Mouse (Mus musculus): ENCODE measurements at regions not wholly inside any gene's neighbourhood (a gene's known extent, or its start where the extent isn't known, plus 50 kb on each side); places are given as distances from the start of the nearest gene placed in this dataset.

DNA sequence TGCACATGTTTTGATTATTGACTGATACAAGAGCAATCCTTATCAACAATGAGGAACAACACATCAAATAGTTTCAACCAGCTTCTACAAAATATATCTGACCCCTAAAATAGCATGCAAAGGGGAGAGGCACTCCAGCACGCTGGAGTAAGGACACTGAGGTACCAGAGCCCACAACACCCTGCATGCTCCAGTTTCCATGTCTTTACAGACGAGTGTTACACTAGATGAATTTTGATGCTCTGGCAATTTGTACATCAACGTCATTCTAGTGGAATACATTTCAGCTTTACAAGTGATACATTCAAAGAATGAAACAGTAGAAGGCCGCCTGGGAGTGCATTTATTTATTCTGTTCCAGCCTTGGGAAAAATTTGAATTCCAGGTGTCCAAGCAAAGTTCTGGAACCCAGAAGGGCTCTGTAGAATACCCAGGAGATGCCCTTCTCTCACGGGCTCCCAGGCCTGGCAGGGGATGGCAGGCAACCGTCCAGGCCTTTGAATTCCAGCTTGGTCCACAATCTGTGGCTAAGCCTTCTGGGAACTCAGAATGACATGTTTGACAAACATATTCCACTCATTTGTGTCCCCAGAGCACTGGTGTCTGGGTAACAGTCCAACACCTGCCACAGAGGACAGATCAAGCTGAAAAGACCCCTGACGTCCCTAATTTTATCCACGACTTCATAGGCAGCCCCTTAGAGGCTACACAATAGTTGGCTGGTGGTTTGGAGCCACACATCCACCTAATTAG is 595.6 kb upstream of the Klf4 start:
- no peaks in the 10 kb centered on the region for H3K4me1 ChIP-seq
- 66% methylated on average over 8 of the region's 8 CpGs for WGBS
- no peaks in the 10 kb centered on the region for H3K9me3 ChIP-seq
- no peak overlapping the region for H3K27ac ChIP-seq (replicated peaks)
- ATAC-seq (ENCODE audit: low FRiP score, low read depth), result no peak
- no peak overlapping the region for H3K4me3 ChIP-seq
- no peak overlapping the region for H3K4me2 ChIP-seq (replicated peaks)
- no peaks in the 10 kb centered on the region for H3K27me3 ChIP-seq
- no peaks in the 10 kb centered on the region for H3K36me3 ChIP-seq
- no peak overlapping the region for H3K9ac ChIP-seq (replicated peaks)

DNA sequence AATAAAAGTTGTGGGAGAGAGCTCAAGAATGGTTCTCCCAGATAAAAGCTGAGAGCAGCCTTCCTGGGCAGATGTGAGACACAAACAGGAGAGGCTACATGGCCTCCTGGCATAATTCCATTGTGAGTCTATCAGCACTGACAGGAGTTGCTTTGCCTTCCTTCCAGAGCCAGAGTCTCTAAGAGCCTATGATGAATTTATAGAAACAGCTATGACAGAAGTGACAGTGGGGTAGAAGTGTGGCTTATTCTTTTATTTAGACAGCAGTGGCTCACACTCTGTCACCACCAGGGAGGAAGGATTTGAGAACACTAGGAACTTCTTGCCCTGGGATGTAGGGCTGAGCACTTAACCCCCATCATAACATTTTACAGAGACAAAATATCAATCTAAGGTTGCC is 592.2 kb upstream of the Klf4 start:
- Histone ChIP-seq H3K36me3 (no peaks in the 10 kb centered on the region), H3K9ac (replicated peaks) (no peak overlapping the region), H3K4me2 (replicated peaks) (no peak overlapping the region), H3K9me3 (no peaks in the 10 kb centered on the region), H3K27me3 (no peaks in the 10 kb centered on the region), H3K27ac (replicated peaks) (no peak overlapping the region), H3K4me1 (no peaks in the 10 kb centered on the region), H3K4me3 (no peak overlapping the region)
- ATAC-seq (ENCODE audit: low FRiP score, low read depth), result no peak

DNA sequence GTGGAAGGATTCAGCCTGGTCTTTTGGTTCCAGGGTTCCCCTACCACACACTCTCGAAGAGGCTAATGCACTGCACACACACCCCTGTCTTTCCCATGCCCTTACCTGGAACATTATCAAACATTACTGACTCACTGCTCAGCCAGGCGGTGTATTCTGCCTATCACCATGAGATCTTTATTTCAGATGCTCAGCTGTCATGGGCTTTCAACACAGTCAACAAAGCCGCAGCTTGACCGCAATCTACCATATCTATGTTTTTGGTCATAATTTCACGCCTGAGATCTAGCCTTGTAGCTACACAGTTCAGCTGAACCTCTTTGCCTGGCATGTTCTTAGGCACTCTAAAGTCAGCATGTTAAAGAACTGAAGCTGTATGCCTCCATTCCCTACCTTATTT is 589.9 kb upstream of the Klf4 start:
- no peaks in the 10 kb centered on the region for H3K27me3 ChIP-seq
- H3K9me3 ChIP-seq, result no peaks in the 10 kb centered on the region
- ATAC-seq (ENCODE audit: low FRiP score, low read depth), result no peak
- no peak overlapping the region for H3K4me2 ChIP-seq (replicated peaks)
- H3K9ac ChIP-seq (replicated peaks), result no peak overlapping the region
- no peaks in the 10 kb centered on the region for H3K4me1 ChIP-seq
- H3K4me3 ChIP-seq, result no peak overlapping the region
- H3K36me3 ChIP-seq, result no peaks in the 10 kb centered on the region
- WGBS, result 94% methylated on average over 5 of the region's 5 CpGs
- H3K27ac ChIP-seq (replicated peaks), result no peak overlapping the region

DNA sequence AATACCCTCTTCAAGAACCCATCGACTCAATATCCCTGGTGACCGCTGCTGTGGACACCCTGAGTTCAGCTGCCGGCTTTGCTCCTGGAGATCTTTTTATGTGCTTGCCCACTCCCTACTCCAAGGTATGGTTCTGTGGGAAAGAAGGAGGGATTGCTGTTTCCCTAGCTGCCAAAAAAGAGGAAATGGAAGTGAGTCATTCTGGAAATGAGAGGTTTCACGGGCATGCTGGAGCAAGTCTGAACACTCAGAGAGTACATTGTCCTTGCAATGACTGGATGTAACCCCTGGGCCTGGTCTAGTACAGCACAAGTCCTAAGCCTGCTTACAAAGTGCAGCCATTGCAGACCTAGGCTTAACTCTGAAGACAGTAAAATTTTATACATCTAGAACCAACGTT is 589.4 kb upstream of the Klf4 start:
- H3K4me2 ChIP-seq (replicated peaks), result no peak overlapping the region

GRCm38 (mm10) chr4:56120357-56120756 is 588.1 kb upstream of the Klf4 start:
- H3K4me1 ChIP-seq, result no peaks in the 10 kb centered on the region
- H3K4me3 ChIP-seq, result no peak overlapping the region
- no peaks in the 10 kb centered on the region for H3K9me3 ChIP-seq
- no peaks in the 10 kb centered on the region for H3K27me3 ChIP-seq
- H3K4me2 ChIP-seq (replicated peaks), result no peak overlapping the region
- H3K36me3 ChIP-seq, result no peaks in the 10 kb centered on the region
- WGBS, result 88% methylated on average over 11 of the region's 11 CpGs
- no peak overlapping the region for H3K9ac ChIP-seq (replicated peaks)
- no peak overlapping the region for H3K27ac ChIP-seq (replicated peaks)
- ATAC-seq (ENCODE audit: low FRiP score, low read depth), result no peak

More for the DNA sequence above, 589.4 kb upstream of the Klf4 start:
- H3K9me3 ChIP-seq, result no peaks in the 10 kb centered on the region
- H3K27me3 ChIP-seq, result no peaks in the 10 kb centered on the region
- WGBS, result 92% methylated on average over 5 of the region's 5 CpGs
- ATAC-seq (ENCODE audit: low FRiP score, low read depth), result no peak
- no peak overlapping the region for H3K9ac ChIP-seq (replicated peaks)
- no peak overlapping the region for H3K4me3 ChIP-seq
- no peaks in the 10 kb centered on the region for H3K36me3 ChIP-seq
- H3K4me1 ChIP-seq, result no peaks in the 10 kb centered on the region
- H3K27ac ChIP-seq (replicated peaks), result no peak overlapping the region

GRCm38 (mm10) chr4:56113701-56114196 is 581.5 kb upstream of the Klf4 start:
- H3K27ac ChIP-seq (replicated peaks), result no peak overlapping the region
- no peaks in the 10 kb centered on the region for H3K4me1 ChIP-seq
- H3K4me3 ChIP-seq, result no peak overlapping the region
- no peaks in the 10 kb centered on the region for H3K27me3 ChIP-seq
- WGBS, result 66% methylated on average over 10 of the region's 10 CpGs
- no peaks in the 10 kb centered on the region for H3K36me3 ChIP-seq
- no peak for ATAC-seq (ENCODE audit: low FRiP score, low read depth)
- H3K9me3 ChIP-seq, result no peaks in the 10 kb centered on the region
- no peak overlapping the region for H3K9ac ChIP-seq (replicated peaks)
- H3K4me2 ChIP-seq (replicated peaks), result no peak overlapping the region

DNA sequence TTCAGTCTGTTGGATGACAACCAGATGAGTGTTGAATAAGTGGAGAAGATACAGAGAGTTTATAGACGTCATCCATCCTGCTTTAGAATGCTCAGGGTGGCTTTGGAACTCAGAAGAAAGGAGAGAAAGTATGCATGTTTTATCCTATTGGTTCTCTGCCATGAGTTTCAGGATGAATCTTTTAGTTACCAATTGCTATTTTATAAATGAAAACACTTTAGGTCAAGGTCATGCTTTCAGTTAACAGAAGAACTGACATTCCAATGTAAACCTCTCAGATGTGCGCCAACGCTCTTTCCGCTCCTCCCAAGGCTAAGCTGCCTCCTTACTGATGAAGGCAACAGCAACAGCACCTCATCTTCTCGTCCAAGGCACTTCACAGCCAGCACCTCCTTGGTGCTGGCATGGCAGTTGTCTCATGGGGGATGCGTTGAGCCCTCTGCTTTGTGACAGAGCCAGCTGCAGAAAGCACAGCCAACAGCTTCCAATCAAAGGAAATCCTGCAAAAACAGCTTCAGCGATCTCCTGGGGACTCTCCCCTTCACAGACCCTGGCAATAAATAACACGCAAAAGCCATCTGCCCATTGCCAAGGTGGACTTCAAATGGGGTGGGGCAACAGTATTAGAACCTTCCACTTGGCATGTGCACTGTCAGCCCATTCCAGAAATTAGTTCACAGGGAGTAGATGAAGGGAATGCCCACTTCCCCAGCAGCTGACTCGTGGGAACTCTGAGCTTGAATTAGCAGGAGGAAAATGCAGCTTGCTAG is 580.9 kb upstream of the Klf4 start:
- no peak overlapping the region for H3K4me2 ChIP-seq (replicated peaks)
- ATAC-seq (ENCODE audit: low FRiP score, low read depth), result no peak
- no peak overlapping the region for H3K4me3 ChIP-seq
- H3K27me3 ChIP-seq, result no peaks in the 10 kb centered on the region
- 70% methylated on average over 9 of the region's 9 CpGs for WGBS
- no peak overlapping the region for H3K9ac ChIP-seq (replicated peaks)
- no peaks in the 10 kb centered on the region for H3K4me1 ChIP-seq
- no peak overlapping the region for H3K27ac ChIP-seq (replicated peaks)
- no peaks in the 10 kb centered on the region for H3K9me3 ChIP-seq
- H3K36me3 ChIP-seq, result no peaks in the 10 kb centered on the region

GRCm38 (mm10) chr4:56106962-56107361 is 574.7 kb upstream of the Klf4 start:
- ATAC-seq (ENCODE audit: low FRiP score, low read depth), result no peak

DNA sequence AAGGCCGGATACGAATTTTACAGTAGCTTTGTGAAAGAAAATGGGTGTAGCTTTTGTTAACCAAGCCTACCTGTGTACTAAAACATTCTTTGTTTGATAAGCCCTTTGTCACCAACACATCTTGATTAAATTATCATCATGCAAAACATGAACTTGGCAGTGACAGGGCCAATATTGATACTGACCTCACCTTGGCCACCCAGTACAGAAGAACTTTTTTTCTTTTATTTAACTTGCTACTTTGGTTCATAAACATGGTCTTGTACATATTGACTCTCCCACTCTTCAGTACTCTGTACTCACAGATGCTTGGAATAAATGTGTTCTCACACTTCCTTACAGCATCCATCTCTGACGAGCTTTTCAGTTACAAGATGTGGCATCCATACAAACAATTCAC is 570.0 kb upstream of the Klf4 start:
- no peak overlapping the region for H3K9ac ChIP-seq (replicated peaks)
- no peaks in the 10 kb centered on the region; the same call in 1 of the 2 replicates for H3K4me1 ChIP-seq
- H3K4me2 ChIP-seq (replicated peaks), result no peak overlapping the region
- no peak for ATAC-seq (ENCODE audit: low FRiP score, low read depth)
- no peaks in the 10 kb centered on the region for H3K36me3 ChIP-seq
- no peak overlapping the region for H3K4me3 ChIP-seq
- H3K27me3 ChIP-seq, result no peaks in the 10 kb centered on the region
- H3K27ac ChIP-seq (replicated peaks), result no peak overlapping the region
- 87% methylated on average over 3 of the region's 3 CpGs for WGBS
- H3K9me3 ChIP-seq, result no peaks in the 10 kb centered on the region

More at GRCm38 (mm10) chr4:56106962-56107361, 574.7 kb upstream of the Klf4 start:
- no peaks in the 10 kb centered on the region for H3K36me3 ChIP-seq
- no peaks in the 10 kb centered on the region for H3K27me3 ChIP-seq
- no peak overlapping the region for H3K27ac ChIP-seq (replicated peaks)
- 84% methylated on average over 4 of the region's 4 CpGs for WGBS
- H3K4me2 ChIP-seq (replicated peaks), result no peak overlapping the region
- H3K9ac ChIP-seq (replicated peaks), result no peak overlapping the region
- no peaks in the 10 kb centered on the region for H3K4me1 ChIP-seq
- H3K9me3 ChIP-seq, result no peaks in the 10 kb centered on the region
- no peak overlapping the region for H3K4me3 ChIP-seq

DNA sequence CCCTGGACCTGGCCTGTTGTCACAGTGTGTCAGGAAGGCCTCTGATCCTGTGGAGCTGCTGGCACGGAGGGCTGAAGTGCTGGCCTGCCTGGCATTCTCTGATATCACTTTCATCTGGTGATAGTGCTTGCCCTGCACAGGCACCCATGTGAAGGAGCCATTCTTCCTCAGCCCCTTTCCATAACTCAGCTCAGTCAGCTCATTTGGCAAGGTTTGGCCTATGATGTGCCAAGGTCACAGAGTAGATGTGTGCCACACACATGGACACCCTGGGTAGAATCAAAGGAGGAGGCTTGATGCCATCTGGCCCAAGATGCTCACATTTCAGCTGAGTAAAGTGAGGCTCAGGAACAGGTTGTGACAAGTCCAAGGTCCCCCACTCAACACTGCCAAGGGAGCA is 558.5 kb upstream of the Klf4 start:
- Histone ChIP-seq H3K4me2 (replicated peaks) (no peak overlapping the region), H3K36me3 (no peaks in the 10 kb centered on the region), H3K9me3 (no peaks in the 10 kb centered on the region), H3K4me3 (no peak overlapping the region), H3K27me3 (no peaks in the 10 kb centered on the region), H3K4me1 (no peaks in the 10 kb centered on the region; the same call in 1 of the 2 replicates), H3K27ac (replicated peaks) (no peak overlapping the region), H3K9ac (replicated peaks) (no peak overlapping the region)
- WGBS, result 90% methylated on average over 1 of the region's 1 CpGs
- ATAC-seq (ENCODE audit: low FRiP score, low read depth), result no peak

GRCm38 (mm10) chr4:56088701-56089100 is 556.4 kb upstream of the Klf4 start:
- Histone ChIP-seq H3K4me3 (no peak overlapping the region), H3K4me2 (replicated peaks) (no peak overlapping the region), H3K9ac (replicated peaks) (no peak overlapping the region), H3K9me3 (no peaks in the 10 kb centered on the region), H3K4me1 (no peaks in the 10 kb centered on the region; the same call in 1 of the 2 replicates), H3K27ac (replicated peaks) (no peak overlapping the region), H3K36me3 (no peaks in the 10 kb centered on the region), H3K27me3 (no peaks in the 10 kb centered on the region)
- 51% methylated on average over 4 of the region's 4 CpGs for WGBS
- peak; percentile 30; the same call in 1 of the 2 replicates for ATAC-seq (ENCODE audit: low FRiP score, low read depth)

GRCm38 (mm10) chr4:56086306-56086705 is 554.0 kb upstream of the Klf4 start:
- Histone ChIP-seq H3K36me3 (no peaks in the 10 kb centered on the region), H3K4me2 (replicated peaks) (no peak overlapping the region), H3K4me3 (no peak overlapping the region), H3K27me3 (no peaks in the 10 kb centered on the region), H3K27ac (replicated peaks) (no peak overlapping the region), H3K4me1 (no peaks in the 10 kb centered on the region; the same call in 1 of the 2 replicates), H3K9ac (replicated peaks) (no peak overlapping the region), H3K9me3 (no peaks in the 10 kb centered on the region)
- no peak for ATAC-seq (ENCODE audit: low FRiP score, low read depth)

Measured in midbrain, embryonic 12.5 days (tissue).